Mouse (Mus musculus) testis, adult 2 months (tissue): Measurements from ENCODE around the gene Gse1. TPM values are rescaled to one million over a fixed set of nuclear protein-coding genes. Genes with fewer than 3 reads are reported as not detected.

Experiments
- H3K27ac ChIP-seq: fragments of 200-500 bp; 2 replicates; pipeline ENCODE4 v1.5.1; 2012; ENCODE audit warnings: low read depth, low read length; ENCODE audit not compliant: control insufficient read depth, insufficient read depth
- H3K27me3 ChIP-seq: fragments of 200-500 bp; 2 replicates; pipeline ENCODE4 v1.6.1; 2012; ENCODE audit warnings: mild to moderate bottlenecking, low read length, moderate library complexity; ENCODE audit not compliant: control insufficient read depth, insufficient read depth
- H3K36me3 ChIP-seq: fragments of 200-500 bp; 2 replicates; pipeline ENCODE4 v1.6.1; 2012; ENCODE audit warnings: mild to moderate bottlenecking, low read length; ENCODE audit not compliant: control insufficient read depth, insufficient read depth
- H3K4me1 ChIP-seq: fragments of 200-500 bp; 2 replicates; pipeline ENCODE4 v1.6.1; 2012; ENCODE audit warnings: low read length; ENCODE audit not compliant: control insufficient read depth, insufficient read depth
- H3K4me3 ChIP-seq: fragments of 200-500 bp; 2 replicates; pipeline ENCODE4 v1.5.1; 2012; ENCODE audit warnings: low read depth, mild to moderate bottlenecking, low read length, moderate library complexity, mixed read lengths; ENCODE audit not compliant: control insufficient read depth
- CTCF ChIP-seq: fragments of 200-500 bp; IDR thresholded peaks from 2 replicates; pipeline ENCODE4 v1.5.1; 2012; ENCODE audit warnings: low read depth, mild to moderate bottlenecking, inconsistent platforms, low read length, moderate library complexity; ENCODE audit not compliant: control insufficient read depth, insufficient read depth, insufficient replicate concordance
- POLR2A ChIP-seq: fragments of 200-500 bp; IDR thresholded peaks from 2 replicates; pipeline ENCODE4 v1.6.1; 2012; ENCODE audit warnings: low read depth, mild to moderate bottlenecking, inconsistent platforms, low read length, moderate library complexity; ENCODE audit not compliant: control insufficient read depth
- polyA plus RNA-seq: library from polyadenylated mRNA; depleted of rRNA; stranded (reverse); fragments of >200 nt; gene quantifications from 2 replicates; pipeline ENCODE4 v1.2.3, GENCODE M21; 2012

Gse1 gene
- polyA plus RNA-seq, 1 experiment: 4.0 TPM

- H3K4me3 ChIP-seq: no peak overlapping the region
- no peak overlapping the region for H3K27ac ChIP-seq
- TF ChIP-seq CTCF: no peak
- no peak for TF ChIP-seq POLR2A
- H3K36me3 ChIP-seq: no peaks in the 10 kb centered on the region
- peaks cover 10% of the 10 kb centered on the region for H3K4me1 ChIP-seq
- H3K27me3 ChIP-seq: no peaks in the 10 kb centered on the region
Observed at GRCm38 (mm10) chr8:120224521-120225420, 3.5 kb upstream of the Gse1 start.

DNA sequence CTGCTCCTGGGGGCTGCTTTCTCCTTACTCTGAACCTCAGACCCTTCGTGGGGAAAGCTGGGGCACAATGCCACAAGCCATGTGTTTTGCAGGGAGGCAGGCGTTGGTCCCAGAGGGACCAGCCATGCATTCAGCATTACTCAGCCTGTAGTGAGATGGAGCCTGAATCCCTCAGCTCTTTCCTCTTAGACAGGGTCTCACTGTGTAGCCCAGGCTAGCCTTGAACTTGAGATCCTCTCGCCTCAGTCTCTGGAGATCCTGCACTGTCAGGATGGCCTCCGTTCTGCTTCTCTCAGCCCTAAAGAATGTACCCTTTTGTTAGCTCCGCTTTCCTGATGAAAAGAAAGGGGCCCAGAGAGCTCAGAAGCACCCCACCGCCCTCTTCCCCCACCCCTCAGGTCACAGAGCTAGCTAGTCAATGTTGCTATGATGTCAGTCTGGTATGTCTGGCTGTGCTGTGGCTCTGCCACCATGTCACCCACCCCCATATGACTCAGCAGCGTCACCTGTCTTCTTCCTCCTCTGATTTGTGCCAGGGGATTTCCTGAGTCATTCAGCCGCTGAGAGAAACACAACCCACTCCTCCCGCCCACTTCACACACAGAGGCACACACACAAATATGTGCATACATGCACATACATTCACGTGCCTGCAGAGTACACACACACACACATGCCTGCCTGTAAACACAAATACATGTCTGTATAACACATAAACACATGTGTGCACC is 2.7 kb upstream of the Gse1 start:
- no peaks in the 10 kb centered on the region for H3K27me3 ChIP-seq
- TF ChIP-seq CTCF (no peak), POLR2A (no peak)
- H3K4me1 ChIP-seq: peaks cover 12% of the 10 kb centered on the region
- H3K4me3 ChIP-seq: no peak overlapping the region
- H3K36me3 ChIP-seq: no peaks in the 10 kb centered on the region
- H3K27ac ChIP-seq: 0 out of 2 replicates have a peak overlapping the region, but pooled peaks have one; percentile 9

DNA sequence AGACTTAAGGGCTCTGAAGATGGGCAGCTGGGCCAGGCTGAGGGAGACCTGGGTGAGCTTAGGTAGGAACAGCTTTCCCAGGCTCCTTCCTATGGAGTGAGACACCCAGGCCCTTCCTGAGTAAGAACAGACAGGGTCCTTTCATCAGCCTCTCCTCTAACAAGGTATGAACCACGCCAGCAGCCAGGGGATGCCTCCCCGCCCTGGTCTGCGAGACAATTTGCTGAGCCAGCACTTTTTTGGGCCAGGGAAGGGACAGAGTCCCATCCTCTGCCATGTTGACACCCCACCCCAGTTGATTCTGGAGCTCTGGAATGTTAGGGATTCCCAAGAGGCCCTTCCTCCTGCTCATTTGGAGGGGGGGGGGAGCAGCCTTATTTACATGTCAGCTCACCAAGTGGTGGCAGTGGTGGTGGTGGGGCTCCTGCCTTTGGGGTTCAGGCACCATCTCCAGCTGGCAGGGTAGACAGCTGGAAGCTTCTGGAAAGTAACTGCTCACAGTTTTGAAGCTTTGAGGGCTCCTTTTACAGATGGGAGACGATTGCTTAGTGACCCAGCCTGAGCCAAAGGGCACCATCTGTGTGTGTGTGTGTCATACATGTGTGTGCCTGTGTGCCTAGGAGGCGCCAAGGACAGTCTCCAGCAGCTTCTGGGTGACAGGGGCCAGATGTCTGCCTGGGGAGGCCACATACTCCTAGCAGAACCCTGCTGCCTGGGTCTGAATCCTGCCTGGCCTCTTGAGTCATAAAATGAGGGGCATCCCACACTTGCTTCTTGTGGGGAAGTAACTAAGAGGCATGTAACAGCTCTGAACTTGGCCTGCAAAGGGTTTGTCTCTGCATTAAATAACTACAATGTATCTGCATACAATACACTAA is 1.3 kb upstream of the Gse1 start:
- Histone ChIP-seq H3K27ac (no peak overlapping the region), H3K4me1 (peaks cover 12% of the 10 kb centered on the region), H3K4me3 (no peak overlapping the region), H3K27me3 (no peaks in the 10 kb centered on the region), H3K36me3 (no peaks in the 10 kb centered on the region)
- TF ChIP-seq CTCF (no peak), POLR2A (no peak)

GRCm38 (mm10) chr8:120227578-120227876 is 729 bp upstream of the Gse1 start:
- H3K27ac ChIP-seq: no peak overlapping the region
- TF ChIP-seq CTCF (no peak), POLR2A (no peak)
- H3K27me3 ChIP-seq: no peaks in the 10 kb centered on the region
- H3K36me3 ChIP-seq: no peaks in the 10 kb centered on the region
- peaks cover 12% of the 10 kb centered on the region for H3K4me1 ChIP-seq
- no peak overlapping the region for H3K4me3 ChIP-seq

- H3K4me1 ChIP-seq: peaks cover 12% of the 10 kb centered on the region
- no peak overlapping the region for H3K27ac ChIP-seq
- H3K27me3 ChIP-seq: no peaks in the 10 kb centered on the region
Observed at GRCm38 (mm10) chr8:120228781-120229573, 721 bp downstream of the Gse1 start.

DNA sequence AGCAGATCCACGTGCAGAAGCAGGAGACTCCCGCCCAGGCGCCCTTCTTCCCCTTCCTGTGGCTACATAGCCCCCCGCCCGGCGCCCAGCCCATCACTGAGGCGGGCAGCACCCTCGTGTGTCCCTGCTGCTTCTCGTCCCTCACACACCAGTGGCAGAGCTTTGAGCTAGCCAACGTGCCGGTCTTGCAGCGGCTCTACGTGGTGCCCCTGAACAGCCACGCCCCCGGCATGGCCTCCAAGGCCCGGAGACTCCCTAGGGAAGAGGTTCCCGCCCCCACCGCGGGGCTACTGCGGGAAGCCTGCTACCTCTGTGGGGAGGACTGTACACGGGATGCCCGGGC is 1.3 kb downstream of the Gse1 start:
- Histone ChIP-seq H3K27me3 (no peaks in the 10 kb centered on the region), H3K36me3 (no peaks in the 10 kb centered on the region), H3K4me3 (peak overlapping the region; percentile 16; the same call in 1 of the 2 replicates), H3K27ac (no peak overlapping the region), H3K4me1 (peaks cover 12% of the 10 kb centered on the region)
- TF ChIP-seq CTCF (no peak), POLR2A (no peak)

More at GRCm38 (mm10) chr8:120228781-120229573, 721 bp downstream of the Gse1 start:
- peak overlapping the region; percentile 71 for H3K4me3 ChIP-seq
- H3K36me3 ChIP-seq: no peaks in the 10 kb centered on the region
- TF ChIP-seq POLR2A (no peak), CTCF (no peak)
